In genomic region chr15:83595364-83595711, GRCm38 (mm10) we compare ENCODE assay signal across 8 mouse cellular contexts. TPM values are rescaled to one million over a fixed set of nuclear protein-coding genes. Genes with fewer than 3 reads are reported as not detected.
A peak's percentile ranks its signal among the peaks of the same experiment; 100 is the strongest.
DNase-seq lines count a peak whose midpoint lies in the region; ATAC-seq and TF ChIP-seq lines count a peak whose summit lies in the region.

No protein-coding gene starts in this region.

- 0 out of 2 replicates have a peak, but pooled peaks cover 6% of the 10 kb centered on the region for H3K36me3 ChIP-seq in heart, embryonic 12.5 days
- no peaks in the 10 kb centered on the region for H3K36me3 ChIP-seq in ES-Bruce4 (ENCODE audit: control insufficient read depth, insufficient read depth, low read length, poor library complexity, severe bottlenecking)
- peaks cover 21% of the 10 kb centered on the region for H3K36me3 ChIP-seq in hindbrain, embryonic 10.5 days
- H3K36me3 ChIP-seq in midbrain, embryonic 10.5 days, result peaks cover 19% of the 10 kb centered on the region

- H3K9me3 ChIP-seq in heart, embryonic 12.5 days (replicated peaks), result no peaks in the 10 kb centered on the region
- H3K9me3 ChIP-seq in ES-Bruce4 (replicated peaks; ENCODE audit: control insufficient read depth, insufficient read depth, low read length, poor library complexity, severe bottlenecking), result no peaks in the 10 kb centered on the region
- no peaks in the 10 kb centered on the region for H3K9me3 ChIP-seq in hindbrain, embryonic 10.5 days
- no peaks in the 10 kb centered on the region for H3K9me3 ChIP-seq in midbrain, embryonic 10.5 days (replicated peaks)

- H3K9ac ChIP-seq in heart, embryonic 12.5 days, result peak overlapping the region; percentile 91
- peak overlapping the region; percentile 72; the same call in 1 of the 2 replicates for H3K9ac ChIP-seq in ES-Bruce4 (ENCODE audit: low read depth, poor library complexity, severe bottlenecking)

- H3K4me2 ChIP-seq in heart, embryonic 12.5 days, result peak overlapping the region; percentile 91

- no peak for TF ChIP-seq EP300 in ES-Bruce4 (IDR thresholded peaks at IDR 0.05; ENCODE audit: insufficient read depth, low read depth, low read length)

- no peak overlapping the region for H3K27ac ChIP-seq in heart, embryonic 12.5 days (ENCODE audit: poor library complexity, severe bottlenecking)
- no peak overlapping the region for H3K27ac ChIP-seq in ES-Bruce4 (ENCODE audit: insufficient read depth, low read length)
- peak overlapping the region; percentile 93 for H3K27ac ChIP-seq in hindbrain, embryonic 10.5 days
- peak overlapping the region; percentile 90 for H3K27ac ChIP-seq in midbrain, embryonic 10.5 days (replicated peaks)

- no peaks in the 10 kb centered on the region for H3K27me3 ChIP-seq in heart, embryonic 12.5 days (replicated peaks)
- no peaks in the 10 kb centered on the region for H3K27me3 ChIP-seq in ES-Bruce4 (ENCODE audit: control insufficient read depth, insufficient read depth, low read length, poor library complexity, severe bottlenecking)
- H3K27me3 ChIP-seq in hindbrain, embryonic 10.5 days (ENCODE audit: insufficient read depth, poor library complexity, severe bottlenecking), result no peaks in the 10 kb centered on the region
- no peaks in the 10 kb centered on the region for H3K27me3 ChIP-seq in midbrain, embryonic 10.5 days (ENCODE audit: low read depth, poor library complexity, severe bottlenecking)

- ATAC-seq in heart, embryonic 12.5 days (ENCODE audit: insufficient number of reproducible peaks, low FRiP score), result no peak

- 36% methylated on average over 7 of the region's 7 CpGs for WGBS in heart, embryonic 12.5 days
- 38% methylated on average over 7 of the region's 7 CpGs for WGBS in hindbrain, embryonic 10.5 days
- 41% methylated on average over 7 of the region's 7 CpGs for WGBS in midbrain, embryonic 10.5 days

- H3K4me1 ChIP-seq in heart, embryonic 12.5 days (replicated peaks), result peaks cover 40% of the 10 kb centered on the region
- H3K4me1 ChIP-seq in ES-Bruce4 (ENCODE audit: control insufficient read depth, insufficient read depth, low read length), result no peaks in the 10 kb centered on the region
- peaks cover 33% of the 10 kb centered on the region for H3K4me1 ChIP-seq in hindbrain, embryonic 10.5 days (replicated peaks)
- H3K4me1 ChIP-seq in midbrain, embryonic 10.5 days, result peaks cover 35% of the 10 kb centered on the region

- H3K4me3 ChIP-seq in heart, embryonic 12.5 days, result peak overlapping the region; percentile 91
- peak overlapping the region; percentile 13 for H3K4me3 ChIP-seq in ES-Bruce4 (ENCODE audit: low read depth, low read length)
- H3K4me3 ChIP-seq in hindbrain, embryonic 10.5 days, result peak overlapping the region; percentile 92
- H3K4me3 ChIP-seq in midbrain, embryonic 10.5 days, result peak overlapping the region; percentile 75

- TF ChIP-seq CTCF in ES-Bruce4 (IDR thresholded peaks at IDR 0.05; ENCODE audit: low read depth, low read length), result no peak

- DNase-seq in heart, adult 9 months (ENCODE audit: low spot score in 2 of 2), result no peak
- no peak for DNase-seq in hindbrain, embryonic 10.5 days (ENCODE audit: low spot score)
- DNase-seq in midbrain, embryonic 10.5 days (ENCODE audit: low spot score), result no peak
- no peak for DNase-seq in embryo, embryonic 11 days
- DNase-seq in layer of hippocampus, postnatal 14 days (ENCODE audit: low spot score in 2 of 2), result no peak
- no peak for DNase-seq in thymus, postnatal 4 days

- no peak for TF ChIP-seq POLR2A in ES-Bruce4 (IDR thresholded peaks at IDR 0.05; ENCODE audit: insufficient read depth, low read length)

RNA-seq across cellular contexts. Expression of gene Ttll12, which starts 0.4 kb away (rescaled TPM):
- 29.2 and 29.3 TPM in 2 replicates for polyA plus RNA-seq in heart, embryonic 12.5 days (2016; fragmentation: Nextera tagmentation; extraction: Ambion mirVana)
- 33.7 and 35.0 TPM in 2 replicates for polyA plus RNA-seq in ES-Bruce4 (2011; ENCODE audit: insufficient read depth, insufficient read length, low read depth, missing spikeins)
- 59.1 and 59.6 TPM in 2 replicates for polyA plus RNA-seq in hindbrain, embryonic 10.5 days (2016; fragmentation: Nextera tagmentation; extraction: Ambion mirVana)
- 57.0 and 57.4 TPM in 2 replicates for polyA plus RNA-seq in midbrain, embryonic 10.5 days (2016; fragmentation: Nextera tagmentation; extraction: Ambion mirVana)
- 10 to 100 TPM; 15.1 TPM for total RNA-seq in layer of hippocampus, postnatal 14 days (2021)

RNA-seq across cellular contexts. Expression of gene Mcat, which starts 31.8 kb away (rescaled TPM):
- polyA plus RNA-seq in heart, embryonic 12.5 days (2016; fragmentation: Nextera tagmentation; extraction: Ambion mirVana), result 34.4 and 34.8 TPM in 2 replicates
- 25.1 and 28.1 TPM in 2 replicates for polyA plus RNA-seq in ES-Bruce4 (2011; ENCODE audit: insufficient read depth, insufficient read length, low read depth, missing spikeins)
- polyA plus RNA-seq in hindbrain, embryonic 10.5 days (2016; fragmentation: Nextera tagmentation; extraction: Ambion mirVana), result 48.4 and 49.0 TPM in 2 replicates
- polyA plus RNA-seq in midbrain, embryonic 10.5 days (2016; fragmentation: Nextera tagmentation; extraction: Ambion mirVana), result 44.7 and 46.2 TPM in 2 replicates
- 10 to 100 TPM; 29.3 to 30.5 TPM for total RNA-seq in layer of hippocampus, postnatal 14 days (2021)

RNA-seq across cellular contexts. Expression of gene Tspo, which starts 31.9 kb away (rescaled TPM):
- 119 and 125 TPM in 2 replicates for polyA plus RNA-seq in heart, embryonic 12.5 days (2016; fragmentation: Nextera tagmentation; extraction: Ambion mirVana)
- polyA plus RNA-seq in ES-Bruce4 (2011; ENCODE audit: insufficient read depth, insufficient read length, low read depth, missing spikeins), result 25.9 and 31.9 TPM in 2 replicates
- 40.7 TPM in 2 replicates for polyA plus RNA-seq in hindbrain, embryonic 10.5 days (2016; fragmentation: Nextera tagmentation; extraction: Ambion mirVana)
- polyA plus RNA-seq in midbrain, embryonic 10.5 days (2016; fragmentation: Nextera tagmentation; extraction: Ambion mirVana), result 35.6 and 41.4 TPM in 2 replicates
- total RNA-seq in layer of hippocampus, postnatal 14 days (2021), result 1 to 10 TPM; 2.2 to 4.0 TPM

Comparison
In these comparisons a context has a peak if more than half of its experiments do, and no peak if none do; other contexts are left out.
1. H3K27ac ChIP-seq: peak in hindbrain, embryonic 10.5 days (single experiment) and midbrain, embryonic 10.5 days (single experiment); none in heart, embryonic 12.5 days (single experiment) and ES-Bruce4 (single experiment).
2. H3K4me3 ChIP-seq: peak in every context shown above with its lines; median percentile 92 in hindbrain, embryonic 10.5 days; 91 in heart, embryonic 12.5 days; 75 in midbrain, embryonic 10.5 days; 13 in ES-Bruce4.